In the genomic region with DNA sequence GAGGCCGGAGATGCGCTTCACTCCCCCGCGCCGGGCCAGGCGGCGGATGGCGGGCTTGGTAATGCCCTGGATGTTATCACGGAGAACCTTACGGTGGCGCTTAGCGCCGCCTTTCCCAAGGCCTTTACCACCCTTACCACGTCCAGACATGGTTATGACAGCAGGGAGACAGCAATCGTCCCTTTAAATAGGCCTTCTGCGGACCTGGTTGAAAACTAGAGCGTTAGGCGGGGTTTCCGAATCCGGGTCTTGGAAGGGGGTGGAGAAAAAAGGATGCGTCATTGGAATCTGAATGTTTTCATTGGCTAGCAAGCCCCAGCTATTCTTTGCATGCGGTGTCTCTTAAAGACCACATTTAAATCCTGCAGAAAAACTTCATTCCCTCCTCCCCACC, we compare ENCODE assay signal across 8 mouse cellular contexts. TPM values are rescaled to one million over a fixed set of nuclear protein-coding genes. Genes with fewer than 3 reads are reported as not detected.
DNase-seq lines count a peak whose midpoint lies in the region; ATAC-seq and TF ChIP-seq lines count a peak whose summit lies in the region.

TSS of gene Hist1h4c (minus strand) at position 155 of the 394 bp plus-strand sequence.

- peak within 1 kb of the TSS; percentile 70 for H3K4me2 ChIP-seq in heart, embryonic 11.5 days
- peak within 1 kb of the TSS; percentile 71 for H3K4me2 ChIP-seq in kidney, embryonic 16.5 days (replicated peaks; ENCODE audit: low read depth, low read length)
- peak within 1 kb of the TSS; percentile 99 for H3K4me2 ChIP-seq in myocyte (ENCODE audit: low read depth)

- no peaks in the 10 kb centered on the region for H3K79me2 ChIP-seq in C2C12 (ENCODE audit: control insufficient read depth, insufficient read depth)
- H3K79me2 ChIP-seq in liver, adult 2 months (ENCODE audit: control insufficient read depth, insufficient read depth, low read length): no peaks in the 10 kb centered on the region
- H3K79me2 ChIP-seq in myocyte (ENCODE audit: control insufficient read depth, insufficient read depth): no peaks in the 10 kb centered on the region

- H3K4me3 ChIP-seq in C2C12 (ENCODE audit: insufficient read depth, poor library complexity, severe bottlenecking) (peak within 1 kb of the TSS; percentile 21), myocyte (peak within 1 kb of the TSS; percentile 19)
- peak within 1 kb of the TSS; percentile 67 for H3K4me3 ChIP-seq in erythroblast, embryonic 14.5 days (replicated peaks)
- H3K4me3 ChIP-seq in heart, embryonic 11.5 days (ENCODE audit: low read depth, low read length): peak within 1 kb of the TSS; percentile 45
- peak within 1 kb of the TSS; percentile 57 for H3K4me3 ChIP-seq in kidney, embryonic 16.5 days (ENCODE audit: low read length)
- H3K4me3 ChIP-seq in liver, adult 2 months (ENCODE audit: insufficient read depth, low read depth, low read length): peak within 1 kb of the TSS; percentile 53

- peak; percentile 87; the same call in 1 of the 2 replicates for TF ChIP-seq POLR2A in brain, embryonic 14.5 days (IDR thresholded peaks at IDR 0.05; ENCODE audit: borderline replicate concordance, extremely low read depth, insufficient read depth, insufficient read length, poor library complexity, severe bottlenecking)
- peak; percentile 100 for TF ChIP-seq POLR2A in liver, adult 2 months (IDR thresholded peaks at IDR 0.05; ENCODE audit: extremely low read depth, insufficient read depth, low read length)
- peak; percentile 97 for TF ChIP-seq POLR2A in myocyte (IDR thresholded peaks at IDR 0.05; ENCODE audit: insufficient read length, low read depth)

- H3K9ac ChIP-seq in heart, embryonic 11.5 days (ENCODE audit: low read depth, low read length): peak within 1 kb of the TSS; percentile 74
- H3K9ac ChIP-seq in kidney, embryonic 16.5 days (replicated peaks; ENCODE audit: low read length): peak within 1 kb of the TSS; percentile 76
- H3K9ac ChIP-seq in liver, adult 2 months (ENCODE audit: low read depth, low read length): peak within 1 kb of the TSS; percentile 29

- peaks cover 58% of the 10 kb centered on the region for H3K4me1 ChIP-seq in erythroblast, embryonic 14.5 days (ENCODE audit: control insufficient read depth)
- H3K4me1 ChIP-seq in heart, embryonic 11.5 days (ENCODE audit: control insufficient read depth, insufficient read depth, low read length): no peaks in the 10 kb centered on the region; the same call in 1 of the 2 replicates
- H3K4me1 ChIP-seq in kidney, embryonic 16.5 days (ENCODE audit: insufficient read depth, low read length): peaks cover 18% of the 10 kb centered on the region; the same call in 1 of the 2 replicates
- H3K4me1 ChIP-seq in liver, adult 2 months (ENCODE audit: control insufficient read depth, insufficient read depth, low read length): peaks cover 10% of the 10 kb centered on the region

- H3ac ChIP-seq in C2C12 (ENCODE audit: control insufficient read depth, insufficient read length, low read depth) (no peak within 1 kb of the TSS), myocyte (ENCODE audit: control insufficient read depth, insufficient read length) (no peak within 1 kb of the TSS)

- under 1% methylated on average over 20 of the region's 22 CpGs for WGBS in heart, embryonic 11.5 days (ENCODE audit: insufficient replicate concordance)
- WGBS in kidney, embryonic 16.5 days: under 1% methylated on average over 21 of the region's 22 CpGs
- under 1% methylated on average over 20 of the region's 22 CpGs for WGBS in liver, adult 2 months

- TF ChIP-seq CTCF in C2C12 (IDR thresholded peaks at IDR 0.05; ENCODE audit: control insufficient read depth, insufficient read depth, insufficient read length): no peak
- TF ChIP-seq CTCF in brain, embryonic 14.5 days (IDR thresholded peaks at IDR 0.05; ENCODE audit: borderline replicate concordance, extremely low read depth, insufficient read depth, insufficient read length): no peak
- TF ChIP-seq CTCF in liver, adult 2 months (IDR thresholded peaks at IDR 0.05; ENCODE audit: low read depth, low read length): no peak

- H3K79me3 ChIP-seq in C2C12 (ENCODE audit: low read depth): no peaks in the 10 kb centered on the region

- peak; percentile 99 for DNase-seq in brain, embryonic 14.5 days (ENCODE audit: low read depth)
- peak; percentile 97 for DNase-seq in liver, adult 2 months (ENCODE audit: extremely low read depth, low read depth, low spot score)
- DNase-seq in splenic B cell, adult 2 months (ENCODE audit: low read depth, low spot score): peak; percentile 100

- H3K27ac ChIP-seq in heart, embryonic 11.5 days (ENCODE audit: low read depth, low read length): peak within 1 kb of the TSS; percentile 91
- peak within 1 kb of the TSS; percentile 98 for H3K27ac ChIP-seq in kidney, embryonic 16.5 days (ENCODE audit: low read length)
- H3K27ac ChIP-seq in liver, adult 2 months (replicated peaks; ENCODE audit: insufficient read depth, low read depth, low read length): 0 out of 2 replicates have a peak within 1 kb of the TSS, but pooled peaks have one; percentile 2

- peak; percentile 92 for ATAC-seq in heart, embryonic 11.5 days (replicated peaks; ENCODE audit: insufficient number of reproducible peaks, low FRiP score, low TSS enrichment)
- peak; percentile 96 for ATAC-seq in kidney, embryonic 16.5 days (ENCODE audit: low FRiP score, low TSS enrichment)

- H3K9me3 ChIP-seq in erythroblast, embryonic 14.5 days (ENCODE audit: control insufficient read depth, low read length): no peaks in the 10 kb centered on the region
- H3K9me3 ChIP-seq in heart, embryonic 11.5 days (replicated peaks; ENCODE audit: control insufficient read depth, low read length): no peaks in the 10 kb centered on the region
- no peaks in the 10 kb centered on the region for H3K9me3 ChIP-seq in kidney, embryonic 16.5 days (ENCODE audit: low read length)

- H3K27me3 ChIP-seq in C2C12 (ENCODE audit: control insufficient read depth, insufficient read depth, insufficient read length) (no peaks in the 10 kb centered on the region), myocyte (ENCODE audit: control insufficient read depth, insufficient read depth, insufficient read length) (no peaks in the 10 kb centered on the region)
- H3K27me3 ChIP-seq in erythroblast, embryonic 14.5 days (ENCODE audit: control insufficient read depth): no peaks in the 10 kb centered on the region
- H3K27me3 ChIP-seq in heart, embryonic 11.5 days (ENCODE audit: control insufficient read depth, insufficient read depth, low read length): no peaks in the 10 kb centered on the region
- H3K27me3 ChIP-seq in kidney, embryonic 16.5 days (ENCODE audit: insufficient read depth, low read length): no peaks in the 10 kb centered on the region
- H3K27me3 ChIP-seq in liver, adult 2 months (ENCODE audit: control insufficient read depth, insufficient read depth, low read length): no peaks in the 10 kb centered on the region
- H3K27me3 ChIP-seq in splenic B cell, adult 2 months (ENCODE audit: control insufficient read depth, insufficient read depth, low read length, poor library complexity, severe bottlenecking): no peaks in the 10 kb centered on the region

- no peaks in the 10 kb centered on the region for H3K36me3 ChIP-seq in C2C12 (ENCODE audit: control insufficient read depth, insufficient read depth)
- peaks cover 5% of the 10 kb centered on the region for H3K36me3 ChIP-seq in erythroblast, embryonic 14.5 days (ENCODE audit: control insufficient read depth)
- no peaks in the 10 kb centered on the region for H3K36me3 ChIP-seq in heart, embryonic 11.5 days (ENCODE audit: control insufficient read depth, insufficient read depth, low read length)
- H3K36me3 ChIP-seq in kidney, embryonic 16.5 days (ENCODE audit: insufficient read depth, low read length): no peaks in the 10 kb centered on the region
- H3K36me3 ChIP-seq in liver, adult 2 months (ENCODE audit: control insufficient read depth, insufficient read depth, low read length): peaks cover 5% of the 10 kb centered on the region; the same call in 1 of the 2 replicates
- H3K36me3 ChIP-seq in myocyte (ENCODE audit: control insufficient read depth, insufficient read depth): no peaks in the 10 kb centered on the region
- H3K36me3 ChIP-seq in splenic B cell, adult 2 months (ENCODE audit: control insufficient read depth, insufficient read depth, low read length, poor library complexity, severe bottlenecking): no peaks in the 10 kb centered on the region

TF ChIP-seq in C2C12, 6 proteins besides CTCF, POLR2A, EP300 and RAD21:
- TF ChIP-seq USF1 (IDR thresholded peaks at IDR 0.05; ENCODE audit: low read depth) (no peak), CEBPB (IDR thresholded peaks at IDR 0.05; ENCODE audit: low read depth) (peak; percentile 22)
TF ChIP-seq in C2C12: peak in this region for 1.

TF ChIP-seq in myocyte, 11 proteins besides CTCF, POLR2A, EP300 and RAD21:
- TF ChIP-seq POLR2AphosphoS2 (IDR thresholded peaks at IDR 0.05; ENCODE audit: insufficient read length, low read depth) (peak; percentile 99), E2F4 (IDR thresholded peaks at IDR 0.05; ENCODE audit: insufficient read depth) (no peak), REST (IDR thresholded peaks at IDR 0.05; ENCODE audit: insufficient read depth, insufficient read length) (no peak), MYOG (IDR thresholded peaks at IDR 0.05; ENCODE audit: control insufficient read depth in 1 of 3, insufficient read depth in 1 of 3, insufficient read length in 2 of 3, low read depth in 2 of 3) (no peak), CEBPB (IDR thresholded peaks at IDR 0.05; ENCODE audit: insufficient read depth, poor library complexity, severe bottlenecking) (0 out of 2 replicates have a peak, but pooled peaks have one; percentile 39)

RNA-seq across cellular contexts. Expression of gene Hist1h4c, which starts in this region (rescaled TPM):
- polyA plus RNA-seq in C2C12 (2012; fragmentation: generic; extraction: Trizol) (0.62 TPM), myocyte (2012; fragmentation: generic; extraction: Trizol) (0.56 TPM)
- 4.6 and 11.6 TPM in 2 replicates for polyA plus RNA-seq in brain, embryonic 14.5 days (2012; rRNA removed)
- 0.93 and 3.0 TPM in 2 replicates for polyA plus RNA-seq in erythroblast, embryonic 14.5 days (2012)
- 0.69 and 2.7 TPM in 2 replicates for polyA plus RNA-seq in heart, embryonic 11.5 days (2014; fragmentation: Nextera tagmentation; extraction: Ambion mirVana)
- polyA plus RNA-seq in kidney, embryonic 16.5 days (2015; fragmentation: Nextera tagmentation; extraction: Ambion mirVana): 4.5 and 5.9 TPM in 2 replicates
- 190 and 256 TPM in 2 replicates for total RNA-seq in liver, adult 2 months (2014; rRNA removed)
- 0.95 and 3.1 TPM in 2 replicates for polyA plus RNA-seq in liver, adult 2 months (2012; rRNA removed)

Comparison
In these comparisons a context has a peak if more than half of its experiments do, and no peak if none do; other contexts are left out.
1. Peak in every context shown above with its lines: DNase-seq, ATAC-seq, H3K4me3 ChIP-seq and H3K27ac ChIP-seq.
2. H3K27ac ChIP-seq: peak in every context shown above with its lines; median percentile 98 in kidney, embryonic 16.5 days; 91 in heart, embryonic 11.5 days; 2 in liver, adult 2 months.